Mouse (Mus musculus) lung, adult 2 months (tissue): ENCODE measurements around the gene Alyref.

Experiments
- CTCF ChIP-seq: fragments of 200-500 bp; IDR thresholded peaks from 2 replicates; pipeline ENCODE4 v1.5.1; 2011; ENCODE audit warnings: mild to moderate bottlenecking, low read length, control low read depth; ENCODE audit not compliant: insufficient read depth
- POLR2A ChIP-seq: fragments of 200-500 bp; IDR thresholded peaks from 2 replicates; pipeline ENCODE4 v1.6.1; 2011; ENCODE audit warnings: low read depth, mild to moderate bottlenecking, control low read depth, low read length, borderline replicate concordance; ENCODE audit errors: extremely low read depth

DNA sequence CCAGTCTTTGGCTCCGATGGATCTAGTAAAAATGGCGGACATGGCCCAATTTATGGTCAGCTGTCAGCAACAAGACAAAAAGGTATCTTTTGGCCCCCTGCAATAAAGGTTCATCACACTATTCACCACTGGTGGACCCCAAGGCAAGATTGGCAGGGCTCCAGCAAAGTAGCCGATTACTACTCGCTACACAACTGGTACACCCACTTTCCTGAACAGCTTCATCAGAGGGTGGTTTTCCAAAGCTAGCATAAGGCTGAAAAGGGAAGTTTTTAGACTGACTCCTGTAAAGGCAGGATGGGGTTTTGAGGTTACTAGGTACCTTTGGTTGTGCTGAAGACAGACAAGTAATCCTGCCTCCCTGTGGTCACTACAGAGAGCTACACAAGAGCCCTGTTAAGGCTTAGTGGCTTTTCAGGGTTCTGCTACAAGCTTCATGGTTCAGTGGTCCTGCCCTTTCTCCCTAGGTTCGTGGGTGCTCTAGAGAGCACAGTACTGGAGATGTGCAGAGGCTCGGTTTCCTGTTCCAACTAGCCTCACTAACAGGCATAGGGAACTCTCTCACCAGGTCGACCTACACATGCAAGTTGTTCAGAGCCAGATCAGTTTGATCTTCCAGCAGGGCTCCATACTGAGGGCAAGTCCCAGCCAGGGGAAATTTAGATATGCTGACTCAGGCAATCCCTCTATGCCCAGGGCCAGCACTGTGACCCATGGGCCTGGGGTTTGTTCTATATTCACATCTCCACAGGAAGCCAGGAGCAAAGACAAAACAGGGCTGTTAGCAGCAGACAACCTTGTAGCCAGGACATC is 20.7 kb downstream of the Alyref start:
- TF ChIP-seq POLR2A (no peak), CTCF (no peak)
